Mouse (Mus musculus) liver, embryonic 14.5 days (tissue): ENCODE measurements around the gene Srgap1. TPM values are rescaled to one million over a fixed set of nuclear protein-coding genes. Genes with fewer than 3 reads are reported as not detected.
A peak's percentile ranks its signal among the peaks of the same experiment; 100 is the strongest.
"Not testable (repeated sequence)": the region's sequence is repeated elsewhere in the genome, so short reads cannot be mapped to it uniquely, and the experiment has no call there.

Experiments
- ATAC-seq: fragments of 200-750 bp; cut with Nextera tagmentation; 2 replicates; pipeline ENCODE4 v1.8.0; 2017; ENCODE audit warnings: moderate number of reproducible peaks, mild to moderate bottlenecking, moderate library complexity; ENCODE audit not compliant: insufficient read depth
- DNase-seq, 3 experiments: peaks; one replicate each; pipeline ENCODE4 v3.0.0-alpha.2; 2012 to 2013; ENCODE audit warnings: low read depth in 3 of 3, low spot score in 3 of 3
- H3K27ac ChIP-seq: fragments of 300-500 bp; sonication (generic); 2 replicates; pipeline ENCODE4 v1.5.1; 2014; ENCODE audit warnings: moderate library complexity, mild to moderate bottlenecking, control low read depth, inconsistent platforms
- H3K27me3 ChIP-seq: fragments of 300-500 bp; sonication (generic); 2 replicates; pipeline ENCODE4 v1.6.1; 2014; ENCODE audit warnings: mild to moderate bottlenecking, low read length, moderate library complexity; ENCODE audit not compliant: control insufficient read depth, insufficient read depth
- H3K36me3 ChIP-seq: fragments of 300-500 bp; sonication (generic); replicated peaks from 2 replicates; pipeline ENCODE4 v1.6.1; 2014; ENCODE audit warnings: low read depth; ENCODE audit not compliant: control insufficient read depth, insufficient read depth
- H3K4me1 ChIP-seq, 2 experiments: fragments of 200-500 bp in 1 of 2; fragments of 300-500 bp in 1 of 2; sonication (generic) in 1 of 2; replicated peaks; 2 replicates each; pipeline ENCODE4 v1.6.1; 2012 to 2014; ENCODE audit warnings: antibody characterized with exemption in 1 of 2, inconsistent platforms in 1 of 2, low read length in 1 of 2; ENCODE audit not compliant: control insufficient read depth in 2 of 2, insufficient read depth in 2 of 2
- H3K4me2 ChIP-seq: fragments of 300-500 bp; sonication (generic); 2 replicates; pipeline ENCODE4 v1.6.1; 2014; ENCODE audit warnings: low read depth, mild to moderate bottlenecking, control low read depth, moderate library complexity
- H3K4me3 ChIP-seq, 2 experiments: fragments of 200-500 bp in 1 of 2; fragments of 300-500 bp in 1 of 2; sonication (generic) in 1 of 2; 2 replicates each; pipeline ENCODE4 v1.5.1; 2012 to 2014; ENCODE audit warnings: low read depth in 2 of 2, low read length in 2 of 2, mild to moderate bottlenecking in 2 of 2, control low read depth in 1 of 2, inconsistent platforms in 1 of 2, moderate library complexity in 1 of 2; ENCODE audit not compliant: insufficient read depth in 1 of 2
- H3K9ac ChIP-seq: fragments of 300-500 bp; sonication (generic); replicated peaks from 2 replicates; pipeline ENCODE4 v1.6.1; 2014; ENCODE audit warnings: mild to moderate bottlenecking, control low read depth, moderate library complexity
- H3K9me3 ChIP-seq: fragments of 300-500 bp; sonication (generic); 2 replicates; pipeline ENCODE4 v1.6.1; 2016; ENCODE audit warnings: low read length, mixed read lengths; ENCODE audit not compliant: control insufficient read depth
- CTCF ChIP-seq: IDR thresholded peaks from 2 replicates; pipeline ENCODE4 v1.5.1; 2016; ENCODE audit warnings: antibody characterized with exemption, low read depth, control low read depth
- EP300 ChIP-seq: IDR thresholded peaks from 2 replicates; pipeline ENCODE4 v1.6.1; 2016; ENCODE audit warnings: antibody characterized with exemption, low read depth
- WGBS: fragments of 180-500 bp; shearing (Covaris S2); extraction: QIAGEN DNeasy Blood & Tissue Kit; methylation state at CpG from one replicate; pipeline ENCODE4 v1.1.7; 2014; ENCODE audit not compliant: insufficient replicate concordance; 5-methylcytosine and 5-hydroxymethylcytosine counted together
- polyA plus RNA-seq, 2 experiments: library from polyadenylated mRNA; depleted of rRNA in 1 of 2; stranded (reverse) in 1 of 2; unstranded in 1 of 2; fragments of >200 nt; fragmentation: Nextera tagmentation in 1 of 2; extraction: Ambion mirVana in 1 of 2; gene quantifications; 2 replicates each; pipeline versions ENCODE4 v1.2.1 to v1.2.3; 2012 to 2014

Srgap1 gene
- polyA plus RNA-seq, 2 experiments: 0.66 to 0.79 TPM

DNA sequence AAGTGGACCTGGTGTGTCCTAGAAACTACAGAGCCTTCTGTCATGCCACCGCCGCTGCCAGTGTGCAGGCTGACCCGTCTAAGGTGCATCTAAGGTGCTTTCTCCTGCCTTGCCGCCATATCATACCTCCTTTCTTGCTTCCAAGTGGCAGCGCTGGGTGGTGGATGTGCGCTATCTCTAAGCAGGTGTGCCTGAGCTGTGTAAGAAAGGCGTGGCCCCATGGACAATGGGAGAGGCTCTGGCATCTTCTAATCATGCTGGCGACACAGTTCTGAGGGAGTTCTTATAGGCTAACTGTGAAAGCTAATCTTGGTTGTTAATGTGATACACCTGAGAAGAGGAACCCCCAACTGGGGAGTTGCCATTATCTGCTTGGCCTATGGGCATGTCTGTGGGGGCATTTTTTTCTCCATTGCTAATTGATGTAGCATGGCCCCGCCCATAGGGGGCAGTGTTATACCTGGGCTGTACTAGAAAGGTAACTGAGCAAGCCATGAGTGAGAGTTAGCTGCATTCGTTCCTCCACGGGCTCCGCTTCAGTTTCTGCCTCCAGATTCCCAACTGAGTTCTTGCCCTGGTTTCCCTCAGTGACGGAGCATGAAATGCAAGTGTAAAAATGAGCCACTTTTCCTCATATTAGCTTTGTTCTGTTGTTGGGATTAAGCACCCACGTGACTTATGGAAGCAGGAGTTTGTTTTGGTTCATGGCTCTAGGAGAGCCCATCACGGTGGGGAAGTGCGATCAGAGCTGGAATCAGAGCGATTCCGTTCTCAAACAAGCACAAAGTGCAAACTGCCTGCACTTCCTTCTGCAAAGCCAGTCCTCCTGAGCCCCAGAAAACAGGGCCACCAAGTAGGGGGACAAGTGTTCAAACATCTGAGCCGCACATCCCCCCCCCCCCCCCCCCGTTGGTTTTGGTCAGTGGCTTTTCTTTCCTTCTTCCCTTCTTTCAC lies 276.2 kb downstream of the Srgap1 start:
- H3K4me1 ChIP-seq: 0 out of 4 replicates have a peak, but pooled peaks cover 0 to 1% of the 10 kb centered on the region in 2 experiments

DNA sequence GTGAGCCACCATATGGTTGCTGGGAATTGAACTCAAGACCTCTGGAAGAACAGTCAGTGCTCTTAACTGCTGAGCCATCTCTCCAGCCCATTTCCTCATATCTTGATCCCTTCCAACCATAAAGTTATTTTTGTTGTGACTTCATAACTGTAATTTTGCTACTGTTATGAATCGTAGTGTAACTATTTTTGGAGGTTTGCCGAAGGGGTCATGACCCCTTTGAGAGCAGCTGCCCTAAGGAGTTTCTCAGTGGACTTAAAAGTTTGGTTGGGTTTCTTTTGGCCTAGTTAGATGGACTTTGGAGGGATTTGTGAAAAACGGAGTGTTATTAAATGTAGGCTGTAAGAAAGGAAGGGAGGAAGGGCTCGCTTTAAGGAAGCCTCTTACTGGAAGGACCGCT lies 277.4 kb downstream of the Srgap1 start:
- H3K4me2 ChIP-seq: no peak overlapping the region
- H3K9me3 ChIP-seq: no peaks in the 10 kb centered on the region
- H3K36me3 ChIP-seq: no peaks in the 10 kb centered on the region
- ATAC-seq (no peak), DNase-seq (no peak)
- no peak overlapping the region for H3K4me3 ChIP-seq
- H3K9ac ChIP-seq: no peak overlapping the region
- 76% methylated on average over 5 of the region's 5 CpGs for WGBS
- H3K27ac ChIP-seq: no peak overlapping the region
- TF ChIP-seq EP300 (no peak), CTCF (no peak)
- no peaks in the 10 kb centered on the region for H3K27me3 ChIP-seq
- H3K4me1 ChIP-seq: 0 out of 4 replicates have a peak, but pooled peaks cover 0 to 1% of the 10 kb centered on the region in 2 experiments

More for the DNA sequence above, 276.2 kb downstream of the Srgap1 start:
- Histone ChIP-seq H3K27ac (no peak overlapping the region), H3K4me3 (no peak overlapping the region), H3K4me2 (peak overlapping the region; percentile 32), H3K9me3 (no peaks in the 10 kb centered on the region), H3K36me3 (no peaks in the 10 kb centered on the region), H3K9ac (no peak overlapping the region), H3K27me3 (no peaks in the 10 kb centered on the region)
- peak; percentile 62 for TF ChIP-seq CTCF
- no peak for TF ChIP-seq EP300
- 43% methylated on average over 20 of the region's 20 CpGs for WGBS
- DNase-seq: no peak
- no peak for ATAC-seq

DNA sequence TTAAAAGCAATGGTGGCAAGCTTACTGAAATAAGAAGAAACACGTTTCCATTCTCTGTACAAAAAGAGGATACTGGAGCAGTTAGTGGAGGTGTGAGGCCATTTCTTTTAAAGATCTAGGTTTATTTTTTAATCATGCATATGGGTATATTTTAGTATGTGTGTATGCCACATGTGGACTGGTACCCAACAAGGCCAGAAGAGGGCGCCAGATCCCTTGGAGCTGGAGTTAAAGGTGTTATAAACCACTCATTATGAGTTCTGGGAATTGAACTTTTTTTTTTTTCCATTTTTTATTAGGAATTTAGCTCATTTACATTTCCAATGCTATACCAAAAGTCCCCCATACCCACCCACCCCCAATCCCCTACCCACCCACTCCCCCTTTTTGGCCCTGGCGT lies 279.8 kb downstream of the Srgap1 start:
- H3K4me2 ChIP-seq, DNase-seq, H3K27ac ChIP-seq, H3K9me3 ChIP-seq, H3K9ac ChIP-seq, ATAC-seq, H3K4me1 ChIP-seq, H3K36me3 ChIP-seq, H3K4me3 ChIP-seq, H3K27me3 ChIP-seq: not testable (repeated sequence)
- TF ChIP-seq CTCF: peak; percentile 49
- WGBS: 68% methylated on average over 3 of the region's 3 CpGs

DNA sequence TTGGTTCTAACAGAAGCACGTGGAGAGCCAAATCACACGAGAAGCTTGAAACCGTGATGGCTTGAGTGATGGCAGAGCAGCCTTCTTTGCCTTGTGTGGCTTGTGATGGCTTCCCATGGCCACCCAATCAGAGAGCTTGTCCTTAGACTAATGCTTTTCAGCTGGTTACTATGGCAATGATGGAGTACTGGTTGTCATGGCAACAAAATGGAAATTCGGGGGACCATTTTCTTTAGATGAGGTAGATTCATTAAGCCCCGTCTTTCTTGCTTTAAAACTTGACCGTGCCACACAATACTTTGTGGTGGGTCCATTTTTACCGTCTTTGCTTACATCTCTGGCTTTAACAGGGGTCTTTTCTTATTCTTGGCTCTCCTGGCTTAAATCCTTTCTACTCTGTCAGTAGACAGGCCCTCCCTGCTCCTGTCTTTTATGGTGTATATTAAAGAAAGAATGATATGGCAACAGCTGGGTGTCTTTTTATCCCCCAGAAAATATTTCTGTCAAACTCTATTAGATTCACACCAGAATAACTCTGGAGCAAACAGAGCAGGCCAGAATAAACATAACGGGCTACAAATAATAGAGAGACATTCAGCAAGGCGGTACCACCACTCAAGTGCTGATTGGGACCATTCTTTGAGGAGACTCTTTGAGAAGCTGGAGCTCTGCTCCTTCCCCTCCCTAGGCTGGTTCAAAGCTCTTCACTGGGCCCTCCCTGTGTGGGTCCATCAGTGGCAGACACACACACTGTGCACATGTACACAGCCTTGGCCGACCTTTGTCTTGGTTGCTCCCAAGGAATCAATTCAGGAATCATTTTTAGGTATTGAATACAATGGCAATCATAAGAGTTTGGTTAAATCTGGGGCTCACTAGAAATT lies 281.7 kb downstream of the Srgap1 start:
- H3K9me3 ChIP-seq: no peaks in the 10 kb centered on the region

More for the DNA sequence above, 281.7 kb downstream of the Srgap1 start:
- Histone ChIP-seq H3K4me1 (no peaks in the 10 kb centered on the region), H3K4me3 (no peak overlapping the region), H3K36me3 (no peaks in the 10 kb centered on the region), H3K27ac (no peak overlapping the region), H3K9ac (no peak overlapping the region), H3K27me3 (no peaks in the 10 kb centered on the region), H3K4me2 (no peak overlapping the region)
- DNase-seq: no peak
- TF ChIP-seq EP300: no peak
- no peak for TF ChIP-seq CTCF
- ATAC-seq: no peak
- WGBS: 69% methylated on average over 10 of the region's 10 CpGs
